Mouse (Mus musculus): ENCODE measurements around the gene Mef2a. TPM values are rescaled to one million over a fixed set of nuclear protein-coding genes. Genes with fewer than 3 reads are reported as not detected.

Gene Mef2a
- polyA plus RNA-seq, 1 experiment from 2014 or later = 23.7 TPM

GRCm38 (mm10) chr7:67344443-67344842 is 28.2 kb downstream of the Mef2a start:
- Histone ChIP-seq H3K9ac (ENCODE audit: low read depth, low read length) (no peak overlapping the region), H3K36me3 (ENCODE audit: control insufficient read depth, insufficient read depth, low read length) (no peaks in the 10 kb centered on the region), H3K27ac (ENCODE audit: low read length) (no peak overlapping the region), H3K4me3 (ENCODE audit: low read length) (no peak overlapping the region), H3K4me1 (ENCODE audit: control insufficient read depth, insufficient read depth, low read length) (no peaks in the 10 kb centered on the region), H3K4me2 (ENCODE audit: low read depth, low read length) (no peak overlapping the region), H3K27me3 (replicated peaks; ENCODE audit: control insufficient read depth, insufficient read depth, low read length) (no peaks in the 10 kb centered on the region), H3K9me3 (ENCODE audit: control insufficient read depth, low read length) (no peaks in the 10 kb centered on the region)
- ATAC-seq = no peak
- WGBS = 86% methylated on average over 1 of the region's 1 CpGs

- ATAC-seq = no peak
- no peaks in the 10 kb centered on the region for H3K36me3 ChIP-seq (ENCODE audit: control insufficient read depth, insufficient read depth, low read length)
- 89% methylated on average over 7 of the region's 7 CpGs for WGBS
Observed at GRCm38 (mm10) chr7:67342067-67342625, 30.5 kb downstream of the Mef2a start.

GRCm38 (mm10) chr7:67320359-67320758 is 52.3 kb downstream of the Mef2a start:
- H3K9ac ChIP-seq (ENCODE audit: low read depth, low read length) = no peak overlapping the region
- H3K4me2 ChIP-seq (ENCODE audit: low read depth, low read length) = no peak overlapping the region
- H3K4me1 ChIP-seq (ENCODE audit: control insufficient read depth, insufficient read depth, low read length) = no peaks in the 10 kb centered on the region
- no peak for ATAC-seq
- no peaks in the 10 kb centered on the region for H3K27me3 ChIP-seq (replicated peaks; ENCODE audit: control insufficient read depth, insufficient read depth, low read length)
- H3K9me3 ChIP-seq (ENCODE audit: control insufficient read depth, low read length) = no peaks in the 10 kb centered on the region
- WGBS = 68% methylated on average over 1 of the region's 1 CpGs
- no peak overlapping the region for H3K4me3 ChIP-seq (ENCODE audit: low read length)
- H3K36me3 ChIP-seq (ENCODE audit: control insufficient read depth, insufficient read depth, low read length) = no peaks in the 10 kb centered on the region
- no peak overlapping the region for H3K27ac ChIP-seq (ENCODE audit: low read length)

More at GRCm38 (mm10) chr7:67342067-67342625, 30.5 kb downstream of the Mef2a start:
- Histone ChIP-seq H3K4me2 (ENCODE audit: low read depth, low read length) (no peak overlapping the region), H3K27me3 (replicated peaks; ENCODE audit: control insufficient read depth, insufficient read depth, low read length) (no peaks in the 10 kb centered on the region), H3K4me1 (ENCODE audit: control insufficient read depth, insufficient read depth, low read length) (no peaks in the 10 kb centered on the region), H3K9ac (ENCODE audit: low read depth, low read length) (no peak overlapping the region), H3K9me3 (ENCODE audit: control insufficient read depth, low read length) (no peaks in the 10 kb centered on the region), H3K4me3 (ENCODE audit: low read length) (no peak overlapping the region), H3K27ac (ENCODE audit: low read length) (no peak overlapping the region)

- no peaks in the 10 kb centered on the region for H3K36me3 ChIP-seq (ENCODE audit: control insufficient read depth, insufficient read depth, low read length)
- H3K4me3 ChIP-seq (ENCODE audit: low read length) = no peak overlapping the region
- H3K4me1 ChIP-seq (ENCODE audit: control insufficient read depth, insufficient read depth, low read length) = no peaks in the 10 kb centered on the region
- no peaks in the 10 kb centered on the region for H3K9me3 ChIP-seq (ENCODE audit: control insufficient read depth, low read length)
- no peak overlapping the region for H3K4me2 ChIP-seq (ENCODE audit: low read depth, low read length)
- ATAC-seq = no peak
- H3K27me3 ChIP-seq (replicated peaks; ENCODE audit: control insufficient read depth, insufficient read depth, low read length) = no peaks in the 10 kb centered on the region
- no peak overlapping the region for H3K9ac ChIP-seq (ENCODE audit: low read depth, low read length)
- no peak overlapping the region for H3K27ac ChIP-seq (ENCODE audit: low read length)
Observed at GRCm38 (mm10) chr7:67318697-67319096, 54.0 kb downstream of the Mef2a start.

GRCm38 (mm10) chr7:67313200-67313599 is 59.5 kb downstream of the Mef2a start:
- WGBS = 81% methylated on average over 3 of the region's 3 CpGs
- H3K36me3 ChIP-seq (ENCODE audit: control insufficient read depth, insufficient read depth, low read length) = no peaks in the 10 kb centered on the region
- H3K4me3 ChIP-seq (ENCODE audit: low read length) = no peak overlapping the region

GRCm38 (mm10) chr7:67310151-67310550 is 62.5 kb downstream of the Mef2a start:
- Histone ChIP-seq H3K4me3 (ENCODE audit: low read length) (no peak overlapping the region), H3K36me3 (ENCODE audit: control insufficient read depth, insufficient read depth, low read length) (no peaks in the 10 kb centered on the region), H3K9ac (ENCODE audit: low read depth, low read length) (no peak overlapping the region), H3K4me2 (ENCODE audit: low read depth, low read length) (no peak overlapping the region), H3K4me1 (ENCODE audit: control insufficient read depth, insufficient read depth, low read length) (no peaks in the 10 kb centered on the region), H3K27me3 (replicated peaks; ENCODE audit: control insufficient read depth, insufficient read depth, low read length) (no peaks in the 10 kb centered on the region), H3K27ac (ENCODE audit: low read length) (no peak overlapping the region), H3K9me3 (ENCODE audit: control insufficient read depth, low read length) (no peaks in the 10 kb centered on the region)
- 0 out of 2 replicates have a peak, but pooled peaks have one; percentile 26 for ATAC-seq
- WGBS = 76% methylated on average over 2 of the region's 2 CpGs

More at GRCm38 (mm10) chr7:67313200-67313599, 59.5 kb downstream of the Mef2a start:
- Histone ChIP-seq H3K4me2 (ENCODE audit: low read depth, low read length) (no peak overlapping the region), H3K9me3 (ENCODE audit: control insufficient read depth, low read length) (no peaks in the 10 kb centered on the region), H3K27ac (ENCODE audit: low read length) (no peak overlapping the region), H3K27me3 (replicated peaks; ENCODE audit: control insufficient read depth, insufficient read depth, low read length) (no peaks in the 10 kb centered on the region), H3K4me1 (ENCODE audit: control insufficient read depth, insufficient read depth, low read length) (no peaks in the 10 kb centered on the region), H3K9ac (ENCODE audit: low read depth, low read length) (no peak overlapping the region)
- no peak for ATAC-seq

GRCm38 (mm10) chr7:67308102-67308501 is 64.6 kb downstream of the Mef2a start:
- no peak overlapping the region for H3K27ac ChIP-seq (ENCODE audit: low read length)
- no peaks in the 10 kb centered on the region for H3K27me3 ChIP-seq (replicated peaks; ENCODE audit: control insufficient read depth, insufficient read depth, low read length)
- H3K9me3 ChIP-seq (ENCODE audit: control insufficient read depth, low read length) = no peaks in the 10 kb centered on the region
- H3K9ac ChIP-seq (ENCODE audit: low read depth, low read length) = no peak overlapping the region
- WGBS = 83% methylated on average over 2 of the region's 2 CpGs
- no peaks in the 10 kb centered on the region for H3K36me3 ChIP-seq (ENCODE audit: control insufficient read depth, insufficient read depth, low read length)
- no peak overlapping the region for H3K4me3 ChIP-seq (ENCODE audit: low read length)
- H3K4me2 ChIP-seq (ENCODE audit: low read depth, low read length) = no peak overlapping the region
- H3K4me1 ChIP-seq (ENCODE audit: control insufficient read depth, insufficient read depth, low read length) = no peaks in the 10 kb centered on the region
- no peak for ATAC-seq

- Histone ChIP-seq H3K27ac (ENCODE audit: low read length) (no peak overlapping the region), H3K4me2 (ENCODE audit: low read depth, low read length) (no peak overlapping the region), H3K9me3 (ENCODE audit: control insufficient read depth, low read length) (no peaks in the 10 kb centered on the region), H3K4me1 (ENCODE audit: control insufficient read depth, insufficient read depth, low read length) (no peaks in the 10 kb centered on the region), H3K27me3 (replicated peaks; ENCODE audit: control insufficient read depth, insufficient read depth, low read length) (no peaks in the 10 kb centered on the region), H3K36me3 (ENCODE audit: control insufficient read depth, insufficient read depth, low read length) (no peaks in the 10 kb centered on the region), H3K9ac (ENCODE audit: low read depth, low read length) (no peak overlapping the region), H3K4me3 (ENCODE audit: low read length) (no peak overlapping the region)
- WGBS = 94% methylated on average over 3 of the region's 3 CpGs
- ATAC-seq = no peak
Observed at GRCm38 (mm10) chr7:67307078-67307477, 65.6 kb downstream of the Mef2a start.

- Histone ChIP-seq H3K4me3 (ENCODE audit: low read length) (no peak overlapping the region), H3K36me3 (ENCODE audit: control insufficient read depth, insufficient read depth, low read length) (no peaks in the 10 kb centered on the region), H3K9me3 (ENCODE audit: control insufficient read depth, low read length) (no peaks in the 10 kb centered on the region), H3K4me2 (ENCODE audit: low read depth, low read length) (no peak overlapping the region), H3K27me3 (replicated peaks; ENCODE audit: control insufficient read depth, insufficient read depth, low read length) (no peaks in the 10 kb centered on the region), H3K27ac (ENCODE audit: low read length) (no peak overlapping the region), H3K4me1 (ENCODE audit: control insufficient read depth, insufficient read depth, low read length) (no peaks in the 10 kb centered on the region), H3K9ac (ENCODE audit: low read depth, low read length) (no peak overlapping the region)
- ATAC-seq = no peak
- WGBS = 65% methylated on average over 3 of the region's 3 CpGs
Observed at GRCm38 (mm10) chr7:67304937-67305336, 67.7 kb downstream of the Mef2a start.

- no peak for ATAC-seq
- Histone ChIP-seq H3K27ac (ENCODE audit: low read length) (no peak overlapping the region), H3K9ac (ENCODE audit: low read depth, low read length) (no peak overlapping the region), H3K9me3 (ENCODE audit: control insufficient read depth, low read length) (no peaks in the 10 kb centered on the region), H3K27me3 (replicated peaks; ENCODE audit: control insufficient read depth, insufficient read depth, low read length) (no peaks in the 10 kb centered on the region), H3K4me2 (ENCODE audit: low read depth, low read length) (no peak overlapping the region), H3K4me3 (ENCODE audit: low read length) (no peak overlapping the region), H3K4me1 (ENCODE audit: control insufficient read depth, insufficient read depth, low read length) (no peaks in the 10 kb centered on the region), H3K36me3 (ENCODE audit: control insufficient read depth, insufficient read depth, low read length) (no peaks in the 10 kb centered on the region)
- WGBS = 62% methylated on average over 1 of the region's 1 CpGs
Observed at GRCm38 (mm10) chr7:67296419-67296818, 76.2 kb downstream of the Mef2a start.

Data from intestine, embryonic 16.5 days (tissue).